Mouse (Mus musculus): ENCODE data around the gene Mcu.

DNA sequence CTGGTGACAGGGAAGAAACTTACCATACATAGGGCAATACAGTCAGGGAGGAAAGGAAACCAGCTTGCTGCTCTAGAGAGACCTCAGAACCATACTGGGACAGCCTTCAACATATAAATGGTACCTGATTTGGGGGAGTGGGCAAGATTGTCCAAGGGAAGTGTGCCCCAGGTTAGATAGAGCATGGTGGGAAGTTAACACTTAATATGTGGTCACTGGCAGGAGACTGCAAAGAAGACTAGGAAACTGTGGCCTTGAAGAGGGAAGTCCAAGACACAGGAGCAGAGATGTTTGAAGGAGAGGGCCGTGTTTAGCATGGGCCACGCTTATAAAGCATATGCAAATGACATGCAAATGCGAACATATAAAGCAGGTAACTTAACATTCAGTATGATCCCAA, 172.4 kb downstream of the Mcu start:
- TF ChIP-seq CTCF (IDR thresholded peaks at IDR 0.05; ENCODE audit: extremely low read depth, insufficient read depth, insufficient read length, insufficient replicate concordance) (no peak), POLR2A (IDR thresholded peaks at IDR 0.05; ENCODE audit: low read depth, low read length) (no peak)

Data from spleen, adult 2 months (tissue).